Mouse (Mus musculus): ENCODE measurements around the gene Ssh2. TPM values are rescaled to one million over a fixed set of nuclear protein-coding genes. Genes with fewer than 3 reads are reported as not detected.

Ssh2 gene
- polyA plus RNA-seq, 2 experiments: 7.7 to 10.0 TPM

GRCm38 (mm10) chr11:77193941-77194553, 22.0 kb upstream of the Ssh2 start:
- Histone ChIP-seq H3K9ac (ENCODE audit: low read depth, low read length, severe bottlenecking) (no peak overlapping the region), H3K4me2 (replicated peaks; ENCODE audit: low read depth, low read length, severe bottlenecking) (no peak overlapping the region), H3K27ac (replicated peaks; ENCODE audit: low read depth, low read length) (no peak overlapping the region), H3K4me1 (ENCODE audit: control insufficient read depth, insufficient read depth, low read length) (peaks cover 16% of the 10 kb centered on the region), H3K9me3 (ENCODE audit: control insufficient read depth, low read length) (no peaks in the 10 kb centered on the region), H3K36me3 (ENCODE audit: control insufficient read depth, insufficient read depth, low read length) (no peaks in the 10 kb centered on the region), H3K27me3 (ENCODE audit: control insufficient read depth, insufficient read depth, low read length) (no peaks in the 10 kb centered on the region), H3K4me3 (replicated peaks; ENCODE audit: low read length) (no peak overlapping the region)
- peak; percentile 12 for DNase-seq (ENCODE audit: low spot score)
- ATAC-seq (ENCODE audit: low FRiP score, low read depth): no peak
- WGBS: 24% methylated on average over 6 of the region's 6 CpGs
- no peak for TF ChIP-seq POLR2A (IDR thresholded peaks at IDR 0.05; ENCODE audit: borderline replicate concordance, extremely low read depth, insufficient read depth, insufficient read length)

- DNase-seq (ENCODE audit: low spot score): no peak
- 69% methylated on average over 1 of the region's 1 CpGs for whole genome bisulfite sequencing
- H3K36me3 ChIP-seq (ENCODE audit: control insufficient read depth, insufficient read depth, low read length): no peaks in the 10 kb centered on the region
- no peaks in the 10 kb centered on the region for H3K9me3 ChIP-seq (ENCODE audit: control insufficient read depth, low read length)
- H3K27ac ChIP-seq (replicated peaks; ENCODE audit: low read depth, low read length): no peak overlapping the region
- peaks cover 16% of the 10 kb centered on the region for H3K4me1 ChIP-seq (ENCODE audit: control insufficient read depth, insufficient read depth, low read length)
- no peaks in the 10 kb centered on the region for H3K27me3 ChIP-seq (ENCODE audit: control insufficient read depth, insufficient read depth, low read length)
- H3K9ac ChIP-seq (ENCODE audit: low read depth, low read length, severe bottlenecking): no peak overlapping the region
- ATAC-seq (ENCODE audit: low FRiP score, low read depth): no peak
- TF ChIP-seq POLR2A (IDR thresholded peaks at IDR 0.05; ENCODE audit: borderline replicate concordance, extremely low read depth, insufficient read depth, insufficient read length): no peak
- H3K4me3 ChIP-seq (replicated peaks; ENCODE audit: low read length): no peak overlapping the region
- H3K4me2 ChIP-seq (replicated peaks; ENCODE audit: low read depth, low read length, severe bottlenecking): no peak overlapping the region
Observed at GRCm38 (mm10) chr11:77194762-77195161, 21.3 kb upstream of the Ssh2 start.

GRCm38 (mm10) chr11:77195360-77196109, 20.6 kb upstream of the Ssh2 start:
- H3K9ac ChIP-seq (ENCODE audit: low read depth, low read length, severe bottlenecking): no peak overlapping the region
- WGBS: 66% methylated on average over 11 of the region's 11 CpGs
- H3K27me3 ChIP-seq (ENCODE audit: control insufficient read depth, insufficient read depth, low read length): no peaks in the 10 kb centered on the region
- no peak overlapping the region for H3K27ac ChIP-seq (replicated peaks; ENCODE audit: low read depth, low read length)
- no peaks in the 10 kb centered on the region for H3K36me3 ChIP-seq (ENCODE audit: control insufficient read depth, insufficient read depth, low read length)
- H3K4me3 ChIP-seq (replicated peaks; ENCODE audit: low read length): no peak overlapping the region
- no peak for DNase-seq (ENCODE audit: low spot score)
- no peak for ATAC-seq (ENCODE audit: low FRiP score, low read depth)
- H3K9me3 ChIP-seq (ENCODE audit: control insufficient read depth, low read length): no peaks in the 10 kb centered on the region
- H3K4me1 ChIP-seq (ENCODE audit: control insufficient read depth, insufficient read depth, low read length): peaks cover 16% of the 10 kb centered on the region
- H3K4me2 ChIP-seq (replicated peaks; ENCODE audit: low read depth, low read length, severe bottlenecking): no peak overlapping the region
- no peak for TF ChIP-seq POLR2A (IDR thresholded peaks at IDR 0.05; ENCODE audit: borderline replicate concordance, extremely low read depth, insufficient read depth, insufficient read length)

- Histone ChIP-seq H3K4me3 (replicated peaks; ENCODE audit: low read length) (no peak overlapping the region), H3K4me2 (replicated peaks; ENCODE audit: low read depth, low read length, severe bottlenecking) (no peak overlapping the region), H3K9me3 (ENCODE audit: control insufficient read depth, low read length) (no peaks in the 10 kb centered on the region), H3K27me3 (ENCODE audit: control insufficient read depth, insufficient read depth, low read length) (no peaks in the 10 kb centered on the region), H3K27ac (replicated peaks; ENCODE audit: low read depth, low read length) (no peak overlapping the region), H3K9ac (ENCODE audit: low read depth, low read length, severe bottlenecking) (no peak overlapping the region), H3K36me3 (ENCODE audit: control insufficient read depth, insufficient read depth, low read length) (no peaks in the 10 kb centered on the region), H3K4me1 (ENCODE audit: control insufficient read depth, insufficient read depth, low read length) (peaks cover 16% of the 10 kb centered on the region)
- WGBS: 24% methylated on average over 4 of the region's 4 CpGs
- ATAC-seq (ENCODE audit: low FRiP score, low read depth) (no peak), DNase-seq (ENCODE audit: low spot score) (no peak)
- no peak for TF ChIP-seq POLR2A (IDR thresholded peaks at IDR 0.05; ENCODE audit: borderline replicate concordance, extremely low read depth, insufficient read depth, insufficient read length)
Observed at GRCm38 (mm10) chr11:77196181-77197143, 19.6 kb upstream of the Ssh2 start.

- H3K27ac ChIP-seq (replicated peaks; ENCODE audit: low read depth, low read length): no peak overlapping the region
- no peak overlapping the region for H3K4me2 ChIP-seq (replicated peaks; ENCODE audit: low read depth, low read length, severe bottlenecking)
- no peaks in the 10 kb centered on the region for H3K27me3 ChIP-seq (ENCODE audit: control insufficient read depth, insufficient read depth, low read length)
- no peak for TF ChIP-seq POLR2A (IDR thresholded peaks at IDR 0.05; ENCODE audit: borderline replicate concordance, extremely low read depth, insufficient read depth, insufficient read length)
- H3K36me3 ChIP-seq (ENCODE audit: control insufficient read depth, insufficient read depth, low read length): no peaks in the 10 kb centered on the region
- peaks cover 6% of the 10 kb centered on the region; the same call in 1 of the 2 replicates for H3K4me1 ChIP-seq (ENCODE audit: control insufficient read depth, insufficient read depth, low read length)
- WGBS: 65% methylated on average over 4 of the region's 4 CpGs
- no peak overlapping the region for H3K4me3 ChIP-seq (replicated peaks; ENCODE audit: low read length)
- no peaks in the 10 kb centered on the region for H3K9me3 ChIP-seq (ENCODE audit: control insufficient read depth, low read length)
- no peak overlapping the region for H3K9ac ChIP-seq (ENCODE audit: low read depth, low read length, severe bottlenecking)
- DNase-seq (ENCODE audit: low spot score): no peak
- ATAC-seq (ENCODE audit: low FRiP score, low read depth): no peak
Observed at GRCm38 (mm10) chr11:77199636-77200035, 16.5 kb upstream of the Ssh2 start.
